Mouse (Mus musculus) liver, adult 2 months (tissue): ENCODE data around the gene Tk1. TPM values are rescaled to one million over a fixed set of nuclear protein-coding genes. Genes with fewer than 3 reads are reported as not detected.

ENCODE experiments used
- DNase-seq: peaks from one replicate; pipeline ENCODE4 v3.0.0-alpha.2; 2011; ENCODE audit warnings: low read depth, low spot score; ENCODE audit errors: extremely low read depth
- H3K27ac ChIP-seq: fragments of 200-500 bp; replicated peaks from 2 replicates; pipeline ENCODE4 v1.5.1; 2012; ENCODE audit warnings: low read depth, mild to moderate bottlenecking, control low read depth, inconsistent platforms, low read length; ENCODE audit not compliant: insufficient read depth
- H3K27me3 ChIP-seq: fragments of 200-500 bp; 2 replicates; pipeline ENCODE4 v1.6.1; 2012; ENCODE audit warnings: mild to moderate bottlenecking, moderate library complexity, low read length, inconsistent platforms; ENCODE audit not compliant: control insufficient read depth, insufficient read depth
- H3K36me3 ChIP-seq: fragments of 200-500 bp; 2 replicates; pipeline ENCODE4 v1.6.1; 2012; ENCODE audit warnings: low read length, inconsistent platforms; ENCODE audit not compliant: control insufficient read depth, insufficient read depth
- H3K4me1 ChIP-seq: fragments of 200-500 bp; 2 replicates; pipeline ENCODE4 v1.6.1; 2011; ENCODE audit warnings: low read length; ENCODE audit not compliant: control insufficient read depth, insufficient read depth
- H3K4me3 ChIP-seq: fragments of 200-500 bp; 2 replicates; pipeline ENCODE4 v1.5.1; 2011; ENCODE audit warnings: low read depth, mild to moderate bottlenecking, control low read depth, low read length, moderate library complexity; ENCODE audit not compliant: insufficient read depth
- H3K79me2 ChIP-seq: fragments of 200-500 bp; 2 replicates; pipeline ENCODE4 v1.6.1; 2012; ENCODE audit warnings: inconsistent platforms, mild to moderate bottlenecking, low read length, moderate library complexity; ENCODE audit not compliant: control insufficient read depth, insufficient read depth
- H3K9ac ChIP-seq: fragments of 200-500 bp; 2 replicates; pipeline ENCODE4 v1.6.1; 2012; ENCODE audit warnings: low read depth, mild to moderate bottlenecking, control low read depth, inconsistent platforms, low read length
- CTCF ChIP-seq: fragments of 200-500 bp; IDR thresholded peaks from 2 replicates; pipeline ENCODE4 v1.5.1; 2011; ENCODE audit warnings: low read depth, low read length, control low read depth
- POLR2A ChIP-seq: fragments of 200-500 bp; IDR thresholded peaks from 2 replicates; pipeline ENCODE4 v1.6.1; 2011; ENCODE audit warnings: low read length, control low read depth; ENCODE audit not compliant: insufficient read depth; ENCODE audit errors: extremely low read depth
- WGBS: fragments of 180-500 bp; shearing (Covaris S2); methylation state at CpG from one replicate; pipeline ENCODE4 v1.1.7; 2018; 5-methylcytosine and 5-hydroxymethylcytosine counted together
- polyA plus RNA-seq: library from polyadenylated mRNA; depleted of rRNA; stranded (reverse); fragments of >200 nt; gene quantifications from 2 replicates; pipeline ENCODE4 v1.2.3, GENCODE M21; 2012; rRNA removed
- total RNA-seq: library from RNA; depleted of rRNA; stranded (reverse); fragments of >200 nt; gene quantifications from 2 replicates; pipeline ENCODE4 v1.2.3, GENCODE M21; 2014; rRNA removed

The Tk1 gene
- total and polyA plus RNA-seq, 2 experiments: 45.6 to 56.9 TPM

DNA sequence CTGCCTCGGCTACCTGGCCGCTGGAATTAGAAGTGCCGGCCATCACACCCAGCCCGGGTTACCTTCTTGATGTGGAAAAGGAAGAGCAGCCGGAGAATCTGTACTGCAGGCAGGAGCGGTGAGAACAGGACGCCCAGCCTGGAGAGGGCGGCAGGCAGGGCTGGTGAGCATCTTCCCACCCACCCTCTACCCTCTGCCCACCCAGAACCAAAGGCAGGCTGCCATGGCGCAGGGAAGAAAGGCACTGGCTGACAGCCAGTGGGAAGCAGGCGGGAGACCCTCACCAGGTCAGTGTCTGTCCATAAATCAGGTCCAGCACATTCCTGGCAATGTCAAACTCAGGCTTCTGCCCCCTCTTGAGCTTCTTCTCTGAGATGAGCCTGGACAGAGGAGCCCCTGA lies 55.5 kb downstream of the Tk1 start:
- Histone ChIP-seq H3K27me3 (no peaks in the 10 kb centered on the region), H3K4me1 (no peaks in the 10 kb centered on the region), H3K4me3 (no peak overlapping the region), H3K27ac (no peak overlapping the region), H3K79me2 (no peaks in the 10 kb centered on the region), H3K9ac (no peak overlapping the region), H3K36me3 (no peaks in the 10 kb centered on the region)
- no peak for DNase-seq
- TF ChIP-seq CTCF (no peak), POLR2A (no peak)
- WGBS: 95% methylated on average over 10 of the region's 10 CpGs

DNA sequence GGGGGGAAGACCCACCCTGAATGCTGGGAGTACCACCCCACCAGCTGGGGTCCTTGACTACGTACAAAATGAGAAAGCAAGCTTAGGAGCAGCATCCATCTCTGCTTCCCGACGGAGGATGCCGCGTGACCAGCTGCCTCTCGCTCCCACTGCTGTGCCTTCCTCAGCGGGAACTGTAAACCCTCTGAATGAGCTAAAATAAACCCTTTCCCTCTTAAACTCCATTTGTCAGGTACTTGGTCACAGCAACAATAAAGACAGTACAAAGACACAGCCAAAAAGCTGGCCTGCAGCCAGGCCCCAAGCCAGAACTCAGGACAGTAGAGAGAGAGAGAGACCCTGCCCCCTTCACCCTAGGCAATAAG lies 56.2 kb downstream of the Tk1 start:
- no peak overlapping the region for H3K27ac ChIP-seq
- 94% methylated on average over 7 of the region's 7 CpGs for WGBS
- no peaks in the 10 kb centered on the region for H3K27me3 ChIP-seq
- H3K9ac ChIP-seq: no peak overlapping the region
- TF ChIP-seq POLR2A: no peak
- no peak for TF ChIP-seq CTCF
- no peaks in the 10 kb centered on the region for H3K79me2 ChIP-seq
- no peak for DNase-seq
- no peaks in the 10 kb centered on the region for H3K36me3 ChIP-seq
- no peak overlapping the region for H3K4me3 ChIP-seq
- H3K4me1 ChIP-seq: no peaks in the 10 kb centered on the region

DNA sequence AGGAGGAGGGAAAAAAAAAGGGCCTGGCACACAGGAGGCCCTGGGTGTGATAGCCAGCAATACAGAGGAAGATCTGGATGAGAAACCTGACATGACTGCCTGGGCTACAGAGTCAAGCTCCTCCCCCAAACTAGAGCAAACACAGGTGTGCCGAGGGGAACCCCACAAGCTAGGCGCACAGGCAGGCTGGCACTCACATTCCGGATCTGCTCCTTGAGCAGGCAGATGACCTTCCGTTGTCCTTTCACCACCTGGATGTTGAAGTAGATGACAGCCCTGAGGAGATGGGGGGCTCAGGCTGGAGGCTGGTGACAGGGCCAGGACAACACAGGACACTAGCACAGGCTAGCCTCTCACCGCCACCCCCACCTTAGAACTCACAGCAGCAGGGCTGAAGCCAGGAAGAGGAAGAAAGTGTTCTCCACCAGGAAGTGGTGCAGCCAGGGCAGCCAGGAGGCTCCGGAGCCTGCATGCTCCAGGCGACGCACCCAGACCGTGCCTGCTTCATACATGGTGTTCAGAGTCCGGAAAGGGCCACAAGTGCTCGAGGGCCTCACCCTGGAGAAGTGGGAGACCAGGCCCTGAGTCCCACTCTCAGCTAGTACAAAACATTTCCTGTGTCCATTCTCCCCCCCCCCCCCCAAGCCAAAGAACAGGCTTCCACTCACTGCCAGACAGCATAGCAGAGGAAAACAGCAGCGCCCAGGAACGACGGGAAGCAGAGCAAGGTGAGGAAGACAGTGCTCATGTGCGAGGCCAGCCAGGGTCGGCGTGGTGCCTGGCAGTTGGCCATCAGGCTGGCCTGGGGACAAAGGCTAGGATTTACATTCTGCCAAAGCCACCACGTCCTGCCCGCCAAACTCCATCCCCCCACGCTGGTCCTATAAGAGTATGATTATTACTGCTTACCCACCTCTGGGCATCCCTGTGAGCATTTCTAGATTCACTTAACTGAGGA lies 56.9 kb downstream of the Tk1 start:
- H3K79me2 ChIP-seq: no peaks in the 10 kb centered on the region
- DNase-seq: no peak
- no peak overlapping the region for H3K27ac ChIP-seq
- 78% methylated on average over 20 of the region's 20 CpGs for WGBS
- H3K9ac ChIP-seq: no peak overlapping the region
- no peaks in the 10 kb centered on the region for H3K4me1 ChIP-seq
- H3K36me3 ChIP-seq: no peaks in the 10 kb centered on the region
- H3K4me3 ChIP-seq: no peak overlapping the region
- TF ChIP-seq CTCF: no peak
- TF ChIP-seq POLR2A: no peak
- H3K27me3 ChIP-seq: no peaks in the 10 kb centered on the region

DNA sequence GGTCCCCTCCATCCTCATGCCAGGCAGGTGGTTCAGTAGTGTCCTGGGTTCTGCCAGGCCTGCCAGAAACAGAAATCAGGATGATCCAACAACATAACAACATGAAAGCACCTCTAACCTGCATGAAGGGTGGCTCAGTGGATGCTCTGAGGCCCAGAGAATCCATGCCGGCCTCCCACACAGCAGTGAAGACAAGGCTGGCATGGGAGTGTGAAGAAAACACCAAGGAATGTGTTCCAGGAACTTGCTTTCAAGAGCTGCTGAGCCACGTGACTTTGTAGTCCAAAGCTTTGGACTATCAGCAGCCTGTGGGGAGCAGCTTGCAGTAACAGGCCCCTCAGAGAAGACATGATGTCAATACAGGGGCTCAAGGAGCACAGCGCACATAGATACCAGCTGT lies 59.6 kb downstream of the Tk1 start:
- Histone ChIP-seq H3K27ac (no peak overlapping the region), H3K9ac (no peak overlapping the region), H3K27me3 (no peaks in the 10 kb centered on the region), H3K4me3 (no peak overlapping the region), H3K4me1 (no peaks in the 10 kb centered on the region), H3K36me3 (0 out of 2 replicates have a peak, but pooled peaks cover 2% of the 10 kb centered on the region), H3K79me2 (no peaks in the 10 kb centered on the region)
- no peak for DNase-seq
- no peak for TF ChIP-seq POLR2A
- no peak for TF ChIP-seq CTCF
- WGBS: 86% methylated on average over 3 of the region's 3 CpGs

Other genes with a start within 250 kb of the Tk1 start
- 6.3 and 8.3 TPM in 2 replicates for gene Tnrc6c, start 171.8 kb downstream of the Tk1 start, total RNA-seq
- 4.1 and 5.7 TPM in 2 replicates for gene Tnrc6c, start 171.8 kb downstream of the Tk1 start, polyA plus RNA-seq
- 0.55 and 1.1 TPM in 2 replicates for gene Tmc8, start 44.0 kb downstream of the Tk1 start, total RNA-seq
- 1.7 and 3.1 TPM in 2 replicates for gene Tmc8, start 44.0 kb downstream of the Tk1 start, polyA plus RNA-seq
- 5.3 and 8.8 TPM in 2 replicates for gene Tmc6, start 43.9 kb downstream of the Tk1 start, total RNA-seq
- 11.8 and 13.5 TPM in 2 replicates for gene Tmc6, start 43.9 kb downstream of the Tk1 start, polyA plus RNA-seq
- gene 6030468B19Rik, start 28.4 kb downstream of the Tk1 start, total RNA-seq: not detected in 2 replicates
- not detected in 2 replicates for gene 6030468B19Rik, start 28.4 kb downstream of the Tk1 start, polyA plus RNA-seq
- 0.37 and 0.40 TPM in 2 replicates for gene Gm20708, start 16.4 kb downstream of the Tk1 start, total RNA-seq
- 0.21 and 0.40 TPM in 2 replicates for gene Gm20708, start 16.4 kb downstream of the Tk1 start, polyA plus RNA-seq
- gene Syngr2, start 16.4 kb downstream of the Tk1 start, total RNA-seq: 37.9 and 54.2 TPM in 2 replicates
- 124 and 152 TPM in 2 replicates for gene Syngr2, start 16.4 kb downstream of the Tk1 start, polyA plus RNA-seq
- gene Afmid, start 168 bp downstream of the Tk1 start, total RNA-seq: 119 and 136 TPM in 2 replicates
- gene Afmid, start 168 bp downstream of the Tk1 start, polyA plus RNA-seq: 117 and 144 TPM in 2 replicates
- gene Birc5, start 23.2 kb upstream of the Tk1 start, total RNA-seq: 0.65 and 2.0 TPM in 2 replicates
- 0.82 and 0.92 TPM in 2 replicates for gene Birc5, start 23.2 kb upstream of the Tk1 start, polyA plus RNA-seq
- gene Tmem235, start 34.7 kb upstream of the Tk1 start, total RNA-seq: not detected in 2 replicates
- gene Tmem235, start 34.7 kb upstream of the Tk1 start, polyA plus RNA-seq: not detected in 2 replicates
- 6.1 and 7.4 TPM in 2 replicates for gene Tha1, start 47.4 kb upstream of the Tk1 start, total RNA-seq
- gene Tha1, start 47.4 kb upstream of the Tk1 start, polyA plus RNA-seq: 10.0 and 11.4 TPM in 2 replicates
- gene Socs3, start 144.0 kb upstream of the Tk1 start, total RNA-seq: 2.0 and 2.4 TPM in 2 replicates
- 4.0 and 7.5 TPM in 2 replicates for gene Socs3, start 144.0 kb upstream of the Tk1 start, polyA plus RNA-seq
- gene Pgs1, start 160.2 kb upstream of the Tk1 start, total RNA-seq: 4.7 and 5.0 TPM in 2 replicates
- 17.8 and 22.1 TPM in 2 replicates for gene Pgs1, start 160.2 kb upstream of the Tk1 start, polyA plus RNA-seq